Mouse (Mus musculus) gastrocnemius, adult 8-10 months (tissue): ENCODE results near the gene Dcaf12. TPM values are rescaled to one million over a fixed set of nuclear protein-coding genes. Genes with fewer than 3 reads are reported as not detected.

ENCODE experiments used
- DNase-seq, 2 experiments: peaks; one replicate each; pipeline ENCODE4 v3.0.0; 2022; ENCODE audit warnings: low spot score in 2 of 2
- total RNA-seq, 4 experiments: library from RNA; stranded (reverse); gene quantifications; 2 replicates each; pipeline ENCODE4 v1.2.4; 2022

Gene Dcaf12
- total RNA-seq, 4 experiments from 2014 or later: 27.4 to 30.4 (median 28.7) TPM

DNA sequence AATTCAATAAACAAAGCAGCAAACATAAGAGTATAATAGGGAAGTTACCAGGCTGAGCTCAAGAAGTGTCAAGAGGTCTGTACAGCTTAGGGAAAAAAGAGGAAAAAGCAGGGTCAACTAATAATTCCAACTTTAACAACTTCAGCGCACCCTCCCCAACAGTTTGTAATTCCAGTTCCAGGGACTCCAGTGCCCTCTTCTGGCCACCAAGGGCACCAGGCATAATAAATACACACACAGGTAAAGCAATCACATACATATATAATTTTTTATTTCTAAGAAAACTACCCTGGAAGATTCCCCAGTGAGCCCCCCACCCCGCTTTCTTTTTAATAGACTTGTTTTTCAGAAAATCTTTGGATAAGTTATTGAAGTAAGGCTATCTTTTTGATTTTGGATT is 69.3 kb downstream of the Dcaf12 start:
- no peak for DNase-seq

Other genes starting within 250 kb of the Dcaf12 start
- not detected for gene Aqp3, start 216.7 kb downstream of the Dcaf12 start, total RNA-seq
- gene Nol6, start 190.4 kb downstream of the Dcaf12 start, total RNA-seq: 10 to 100 TPM; 16.4 to 20.9 (median 17.8) TPM
- 100 to 1,000 TPM; 178 to 274 (median 231) TPM for gene Ube2r2, start 179.1 kb downstream of the Dcaf12 start, total RNA-seq
- gene Ubap2, start 39.7 kb downstream of the Dcaf12 start, total RNA-seq: 10 to 100 TPM; 72.8 to 87.2 (median 82.4) TPM
- gene Ubap1, start 34.1 kb upstream of the Dcaf12 start, total RNA-seq: 10 to 100 TPM; 36.8 to 54.6 (median 42.7) TPM
- under 1 TPM; 0.12 to 0.36 (median 0.15) TPM for gene Kif24, start 150.0 kb upstream of the Dcaf12 start, total RNA-seq
- gene Nudt2, start 150.3 kb upstream of the Dcaf12 start, total RNA-seq: 10 to 100 TPM; 23.9 to 32.6 (median 27.9) TPM
- gene AI464131, start 188.2 kb upstream of the Dcaf12 start, total RNA-seq: 100 to 1,000 TPM in 1 of 4 experiments, 10 to 100 TPM in 3; 65.9 to 101 (median 86.2) TPM
- not detected for gene 1110017D15Rik, start 202.4 kb upstream of the Dcaf12 start, total RNA-seq